Mouse (Mus musculus) heart, postnatal 10 days (tissue): Measurements from ENCODE around the gene Mef2c. TPM values are rescaled to one million over a fixed set of nuclear protein-coding genes. Genes with fewer than 3 reads are reported as not detected.

Source experiments
- DNase-seq, 2 experiments: peaks; one replicate each; pipeline ENCODE4 v3.0.0; 2021
- intact Hi-C: fragments of 180-260 bp; cut with DNase I; formaldehyde crosslinking; loops from one replicate; pipeline ENCODE4 v1.15.1; 2025
- total RNA-seq, 2 experiments: library from RNA; stranded (reverse); gene quantifications; 2 replicates each; pipeline ENCODE4 v1.2.3; 2021

Mef2c gene
- total RNA-seq: 100 to 1,000 TPM in 1 of 2 experiments, 10 to 100 TPM in 1; 84.8 to 105 TPM

- intact Hi-C loops: no loop called here
- no peak for DNase-seq
Measured at GRCm38 (mm10) chr13:83503919-83504318, at the start of gene Mef2c. TSS of gene Mef2c (plus strand) at chr13:83504034.

- intact Hi-C loops: no loop called here
- no peak for DNase-seq
Measured at GRCm38 (mm10) chr13:83458729-83459128, 45.1 kb upstream of the Mef2c start.

GRCm38 (mm10) chr13:83459600-83459999 is 44.2 kb upstream of the Mef2c start:
- intact Hi-C loops: no loop called here

GRCm38 (mm10) chr13:83460620-83461019 is 43.2 kb upstream of the Mef2c start:
- intact Hi-C loops: no loop called here
- no peak for DNase-seq

More at GRCm38 (mm10) chr13:83459600-83459999, 44.2 kb upstream of the Mef2c start:
- no peak for DNase-seq

- intact Hi-C loops: no loop called here
- peak; percentile 4 to 9 for DNase-seq
Measured at GRCm38 (mm10) chr13:83461556-83461955, 42.3 kb upstream of the Mef2c start.

GRCm38 (mm10) chr13:83466756-83467155 is 37.1 kb upstream of the Mef2c start:
- intact Hi-C loops: no loop called here

GRCm38 (mm10) chr13:83468794-83469193 is 35.0 kb upstream of the Mef2c start:
- intact Hi-C loops: no loop called here
- no peak for DNase-seq

More at GRCm38 (mm10) chr13:83466756-83467155, 37.1 kb upstream of the Mef2c start:
- DNase-seq: no peak

- DNase-seq: no peak
- intact Hi-C loops: no loop called here
Measured at GRCm38 (mm10) chr13:83473755-83474154, 30.1 kb upstream of the Mef2c start.

GRCm38 (mm10) chr13:83480388-83480787 is 23.4 kb upstream of the Mef2c start:
- intact Hi-C loops: no loop called here
- no peak for DNase-seq

- intact Hi-C loops: no loop called here
- peak; percentile 30 to 38 for DNase-seq
Measured at GRCm38 (mm10) chr13:83481310-83481709, 22.5 kb upstream of the Mef2c start.

- peak; percentile 54 to 64 for DNase-seq
- intact Hi-C loops: no loop called here
Measured at GRCm38 (mm10) chr13:83482087-83482486, 21.7 kb upstream of the Mef2c start.

- intact Hi-C loops: no loop called here
- DNase-seq: no peak
Measured at GRCm38 (mm10) chr13:83484215-83484614, 19.6 kb upstream of the Mef2c start.

GRCm38 (mm10) chr13:83484721-83485369 is 19.0 kb upstream of the Mef2c start:
- DNase-seq: no peak

GRCm38 (mm10) chr13:83492051-83492450 is 11.8 kb upstream of the Mef2c start:
- intact Hi-C loops: no loop called here
- DNase-seq: no peak

More at GRCm38 (mm10) chr13:83484721-83485369, 19.0 kb upstream of the Mef2c start:
- intact Hi-C loops: no loop called here

- DNase-seq: no peak
Measured at GRCm38 (mm10) chr13:83497708-83498107, 6.1 kb upstream of the Mef2c start.

GRCm38 (mm10) chr13:83499526-83499925 is 4.3 kb upstream of the Mef2c start:
- intact Hi-C loops: no loop called here

More at GRCm38 (mm10) chr13:83497708-83498107, 6.1 kb upstream of the Mef2c start:
- intact Hi-C loops: no loop called here

GRCm38 (mm10) chr13:83507687-83508086 is 3.9 kb downstream of the Mef2c start:
- intact Hi-C loops: no loop called here
- DNase-seq: no peak

More at GRCm38 (mm10) chr13:83499526-83499925, 4.3 kb upstream of the Mef2c start:
- no peak for DNase-seq

GRCm38 (mm10) chr13:83515013-83515547 is 11.2 kb downstream of the Mef2c start:
- intact Hi-C loops: loop anchor here (5.0 kb wide), 1 partner anchor 1573 kb away; no protein-coding TSS in a partner anchor
- DNase-seq: peak; percentile 28 to 34

- intact Hi-C loops: loop anchor here (2.0 to 5.0 kb wide), 2 partner anchors 137 to 1576 kb away; no protein-coding TSS in a partner anchor
- peak; percentile 80 to 81 for DNase-seq
Measured at GRCm38 (mm10) chr13:83517660-83518609, 14.1 kb downstream of the Mef2c start.

- DNase-seq: no peak
- intact Hi-C loops: loop anchor here (10.0 kb wide), 1 partner anchor 1456 kb away; no protein-coding TSS in a partner anchor
Measured at GRCm38 (mm10) chr13:83520807-83521206, 17.0 kb downstream of the Mef2c start.
